Mouse (Mus musculus) intestine, embryonic 15.5 days (tissue): Measurements from ENCODE around the gene Kat8. TPM values are rescaled to one million over a fixed set of nuclear protein-coding genes. Genes with fewer than 3 reads are reported as not detected.
"Not testable (repeated sequence)": the region's sequence is repeated elsewhere in the genome, so short reads cannot be mapped to it uniquely, and the experiment has no call there.

ENCODE experiments used
- ATAC-seq: fragments of 200-750 bp; cut with Nextera tagmentation; 2 replicates; pipeline ENCODE4 v1.8.0; 2017; ENCODE audit warnings: moderate TSS enrichment, moderate library complexity
- H3K27ac ChIP-seq: fragments of 300-500 bp; sonication (generic); 2 replicates; pipeline ENCODE4 v1.5.1; 2015; ENCODE audit warnings: mild to moderate bottlenecking, inconsistent platforms
- H3K27me3 ChIP-seq: fragments of 300-500 bp; sonication (generic); replicated peaks from 2 replicates; pipeline ENCODE4 v1.6.1; 2015; ENCODE audit warnings: inconsistent platforms
- H3K36me3 ChIP-seq: fragments of 300-500 bp; sonication (generic); 2 replicates; pipeline ENCODE4 v1.6.1; 2015; ENCODE audit warnings: inconsistent platforms
- H3K4me1 ChIP-seq: fragments of 300-500 bp; sonication (generic); replicated peaks from 2 replicates; pipeline ENCODE4 v1.6.1; 2015; ENCODE audit warnings: inconsistent platforms
- H3K4me2 ChIP-seq: fragments of 300-500 bp; sonication (generic); replicated peaks from 2 replicates; pipeline ENCODE4 v1.6.1; 2015; ENCODE audit warnings: mild to moderate bottlenecking, inconsistent platforms
- H3K4me3 ChIP-seq: fragments of 300-500 bp; sonication (generic); replicated peaks from 2 replicates; pipeline ENCODE4 v1.5.1; 2015; ENCODE audit warnings: inconsistent platforms
- H3K9ac ChIP-seq: fragments of 300-500 bp; sonication (generic); 2 replicates; pipeline ENCODE4 v1.6.1; 2015; ENCODE audit warnings: inconsistent platforms
- H3K9me3 ChIP-seq: fragments of 300-500 bp; sonication (generic); 2 replicates; pipeline ENCODE4 v1.6.1; 2016; ENCODE audit warnings: inconsistent platforms
- WGBS: fragments of 180-500 bp; shearing (Covaris S2); methylation state at CpG from one replicate; pipeline ENCODE4 v1.1.7; 2015; 5-methylcytosine and 5-hydroxymethylcytosine counted together
- polyA plus RNA-seq: library from polyadenylated mRNA; unstranded; fragments of >200 nt; fragmentation: Nextera tagmentation; extraction: Ambion mirVana; gene quantifications from 2 replicates; pipeline ENCODE4 v1.2.1, GENCODE M21; 2015

The Kat8 gene
- polyA plus RNA-seq, 1 experiment from 2014 or later: 31.7 TPM

- ATAC-seq: peak; percentile 29
- Histone ChIP-seq H3K27ac (peak overlapping the region; percentile 81), H3K9ac (peak overlapping the region; percentile 81), H3K4me2 (peak overlapping the region; percentile 89), H3K27me3 (no peaks in the 10 kb centered on the region), H3K4me1 (peaks cover 35% of the 10 kb centered on the region), H3K4me3 (peak overlapping the region; percentile 75), H3K36me3 (no peaks in the 10 kb centered on the region), H3K9me3 (no peaks in the 10 kb centered on the region)
- WGBS: 1% methylated on average over 38 of the region's 38 CpGs
These were observed 23.4 kb downstream of the Kat8 start for GRCm38 (mm10) chr7:127935748-127936159.

GRCm38 (mm10) chr7:127936216-127936884 lies 24.0 kb downstream of the Kat8 start:
- H3K27ac ChIP-seq: 0 out of 2 replicates have a peak overlapping the region, but pooled peaks have one; percentile 81
- H3K9me3 ChIP-seq: no peaks in the 10 kb centered on the region
- peak overlapping the region; percentile 75 for H3K4me3 ChIP-seq
- no peaks in the 10 kb centered on the region for H3K27me3 ChIP-seq
- WGBS: 55% methylated on average over 18 of the region's 18 CpGs
- ATAC-seq: no peak
- H3K36me3 ChIP-seq: no peaks in the 10 kb centered on the region
- H3K4me2 ChIP-seq: peak overlapping the region; percentile 89
- H3K9ac ChIP-seq: peak overlapping the region; percentile 81
- peaks cover 31% of the 10 kb centered on the region for H3K4me1 ChIP-seq

GRCm38 (mm10) chr7:127942097-127942496 lies 29.8 kb downstream of the Kat8 start:
- not testable (repeated sequence) for H3K9ac ChIP-seq, H3K4me1 ChIP-seq, H3K36me3 ChIP-seq, H3K27ac ChIP-seq, H3K9me3 ChIP-seq, ATAC-seq, H3K4me3 ChIP-seq, H3K4me2 ChIP-seq
- H3K27me3 ChIP-seq: peaks cover 26% of the 10 kb centered on the region
- WGBS: 47% methylated on average over 2 of the region's 2 CpGs

GRCm38 (mm10) chr7:127944614-127945013 lies 32.3 kb downstream of the Kat8 start:
- no peaks in the 10 kb centered on the region for H3K9me3 ChIP-seq
- H3K27me3 ChIP-seq: peaks cover 26% of the 10 kb centered on the region
- peaks cover 4% of the 10 kb centered on the region; the same call in 1 of the 2 replicates for H3K4me1 ChIP-seq
- peak; percentile 59; the same call in 1 of the 2 replicates for ATAC-seq
- H3K4me3 ChIP-seq: no peak overlapping the region; the same call in 1 of the 2 replicates
- no peak overlapping the region for H3K27ac ChIP-seq
- WGBS: 8% methylated on average over 23 of the region's 23 CpGs
- no peaks in the 10 kb centered on the region for H3K36me3 ChIP-seq
- H3K4me2 ChIP-seq: peak overlapping the region; percentile 47
- H3K9ac ChIP-seq: no peak overlapping the region

- peaks cover 26% of the 10 kb centered on the region for H3K27me3 ChIP-seq
- H3K9ac ChIP-seq: no peak within 1 kb of the TSS
- WGBS: 66% methylated on average over 6 of the region's 6 CpGs
- no peak within 1 kb of the TSS for H3K4me2 ChIP-seq
- peaks cover 4% of the 10 kb centered on the region; the same call in 1 of the 2 replicates for H3K4me1 ChIP-seq
- H3K27ac ChIP-seq: no peak within 1 kb of the TSS
- H3K36me3 ChIP-seq: no peaks in the 10 kb centered on the region
- no peak within 1 kb of the TSS for H3K4me3 ChIP-seq
- H3K9me3 ChIP-seq: no peaks in the 10 kb centered on the region
- ATAC-seq: peak; percentile 81
These were observed 34.2 kb downstream of the Kat8 start, which contains the start of gene Prss36 for GRCm38 (mm10) chr7:127946470-127947023. Prss36 (minus strand) TSS chr7:127946725.

GRCm38 (mm10) chr7:127952864-127953581 lies 40.7 kb downstream of the Kat8 start:
- Histone ChIP-seq H3K27me3 (no peaks in the 10 kb centered on the region), H3K4me3 (no peak overlapping the region), H3K36me3 (no peaks in the 10 kb centered on the region), H3K4me2 (no peak overlapping the region), H3K9me3 (no peaks in the 10 kb centered on the region), H3K27ac (no peak overlapping the region), H3K9ac (no peak overlapping the region), H3K4me1 (no peaks in the 10 kb centered on the region)
- 36% methylated on average over 13 of the region's 13 CpGs for WGBS
- no peak for ATAC-seq

- Histone ChIP-seq H3K27ac (no peak overlapping the region), H3K4me1 (no peaks in the 10 kb centered on the region), H3K36me3 (no peaks in the 10 kb centered on the region), H3K9ac (no peak overlapping the region), H3K4me2 (no peak overlapping the region), H3K27me3 (no peaks in the 10 kb centered on the region), H3K4me3 (no peak overlapping the region), H3K9me3 (no peaks in the 10 kb centered on the region)
- 58% methylated on average over 5 of the region's 5 CpGs for WGBS
- ATAC-seq: no peak
These were observed 47.0 kb downstream of the Kat8 start for GRCm38 (mm10) chr7:127959364-127959763.

- H3K9ac ChIP-seq: peak overlapping the region; percentile 98
- ATAC-seq: no peak
These were observed 54.1 kb downstream of the Kat8 start for GRCm38 (mm10) chr7:127966371-127966918.

GRCm38 (mm10) chr7:127967004-127967921 lies 54.9 kb downstream of the Kat8 start, which contains the start of gene Fus:
Fus (plus strand) TSS chr7:127967457.
- Histone ChIP-seq H3K36me3 (peaks cover 17% of the 10 kb centered on the region), H3K9ac (peak within 1 kb of the TSS; percentile 98), H3K27me3 (no peaks in the 10 kb centered on the region), H3K4me1 (peaks cover 10% of the 10 kb centered on the region; the same call in 1 of the 2 replicates), H3K27ac (peak within 1 kb of the TSS; percentile 98), H3K9me3 (no peaks in the 10 kb centered on the region), H3K4me3 (peak within 1 kb of the TSS; percentile 87), H3K4me2 (peak within 1 kb of the TSS; percentile 76)
- under 1% methylated on average over 92 of the region's 92 CpGs for WGBS
- peak; percentile 95 for ATAC-seq

More at GRCm38 (mm10) chr7:127966371-127966918, 54.1 kb downstream of the Kat8 start:
- Histone ChIP-seq H3K4me1 (peaks cover 10% of the 10 kb centered on the region; the same call in 1 of the 2 replicates), H3K36me3 (peaks cover 11% of the 10 kb centered on the region; the same call in 1 of the 2 replicates), H3K4me2 (peak overlapping the region; percentile 66), H3K27ac (peak overlapping the region; percentile 98), H3K27me3 (no peaks in the 10 kb centered on the region), H3K4me3 (peak overlapping the region; percentile 87), H3K9me3 (no peaks in the 10 kb centered on the region)
- 8% methylated on average over 10 of the region's 10 CpGs for WGBS

- H3K27me3 ChIP-seq: no peaks in the 10 kb centered on the region
- H3K36me3 ChIP-seq: peaks cover 24% of the 10 kb centered on the region
- H3K4me1 ChIP-seq: peaks cover 10% of the 10 kb centered on the region; the same call in 1 of the 2 replicates
- peak overlapping the region; percentile 76 for H3K4me2 ChIP-seq
- peak overlapping the region; percentile 87 for H3K4me3 ChIP-seq
- ATAC-seq: peak; percentile 73
- WGBS: under 1% methylated on average over 42 of the region's 42 CpGs
- peak overlapping the region; percentile 98 for H3K9ac ChIP-seq
- H3K9me3 ChIP-seq: no peaks in the 10 kb centered on the region
- H3K27ac ChIP-seq: peak overlapping the region; percentile 98
These were observed 55.9 kb downstream of the Kat8 start for GRCm38 (mm10) chr7:127967922-127968828.
